Mouse (Mus musculus): ENCODE measurements around the gene Olfr1098.

The Olfr1098 gene

DNA sequence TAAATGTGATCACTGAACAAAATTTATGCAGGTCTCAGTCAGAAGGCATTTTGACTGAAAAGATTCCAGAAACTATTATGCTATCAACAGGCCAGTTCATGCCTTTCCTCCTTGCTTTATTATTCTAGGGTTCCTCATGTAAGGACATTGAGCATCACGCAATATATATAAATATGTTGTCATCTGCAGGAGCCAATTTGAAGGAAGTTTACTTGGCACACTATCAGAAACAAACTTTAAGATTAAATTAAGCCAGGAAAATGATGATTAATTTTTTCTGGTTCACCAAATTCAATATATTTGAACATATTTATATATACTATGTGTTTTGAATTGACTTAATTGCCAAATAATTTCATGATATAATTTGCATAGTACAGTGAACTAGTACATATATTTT is at the start of gene Olfr1098:
TSS of gene Olfr1098 (minus strand) at position 101 of the 400 bp plus-strand sequence.
- DNase-seq (ENCODE audit: low spot score): no peak

DNA sequence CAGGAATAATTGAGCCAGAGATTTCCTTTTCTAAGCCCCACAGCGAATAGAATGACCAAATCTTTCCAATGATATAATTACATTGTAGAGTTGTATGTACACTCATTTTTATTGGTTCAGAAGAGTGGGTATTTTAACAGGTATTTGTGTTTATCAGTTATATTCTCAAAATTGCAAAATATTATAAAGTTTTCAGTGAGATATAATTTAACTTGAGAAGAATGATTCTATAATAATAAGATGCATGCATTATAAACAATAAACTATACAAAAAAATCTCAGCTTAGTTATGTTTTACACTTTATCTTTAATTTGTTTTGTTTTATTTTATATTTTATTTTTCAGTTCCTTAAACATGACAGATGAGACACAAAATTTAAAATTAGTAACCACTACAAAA is 36.2 kb upstream of the Olfr1098 start, which contains the start of gene Olfr1099:
TSS of gene Olfr1099 (minus strand) at position 101 of the 400 bp plus-strand sequence.
- no peak for DNase-seq (ENCODE audit: low spot score)

- DNase-seq (ENCODE audit: low spot score): no peak
These were observed 2.2 kb upstream of the Olfr1098 start for GRCm38 (mm10) chr2:86926557-86926956.

GRCm38 (mm10) chr2:86905647-86906046 is 18.7 kb downstream of the Olfr1098 start:
- DNase-seq (ENCODE audit: low spot score): no peak

DNA sequence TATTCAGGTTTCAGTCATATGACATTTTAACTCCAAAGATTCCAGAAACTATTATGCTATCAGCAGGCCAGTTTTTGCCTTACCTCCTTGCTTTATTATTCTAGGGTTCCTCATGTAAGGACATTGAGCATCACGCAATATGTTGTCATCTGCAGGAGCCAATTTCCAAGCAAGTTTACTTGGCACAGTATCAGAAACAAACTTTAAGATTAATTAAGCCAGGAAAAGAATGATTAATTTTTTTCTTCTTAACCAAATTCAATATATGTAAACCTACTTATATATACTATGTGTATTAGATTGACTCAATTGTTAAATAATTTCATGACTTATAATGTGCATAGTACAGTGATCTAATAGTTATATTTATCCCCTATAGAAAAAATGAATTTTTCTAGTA is 32.2 kb downstream of the Olfr1098 start, which contains the start of gene Olfr1097:
TSS of gene Olfr1097 (minus strand) at position 101 of the 400 bp plus-strand sequence.
- no peak for DNase-seq (ENCODE audit: low spot score)

DNA sequence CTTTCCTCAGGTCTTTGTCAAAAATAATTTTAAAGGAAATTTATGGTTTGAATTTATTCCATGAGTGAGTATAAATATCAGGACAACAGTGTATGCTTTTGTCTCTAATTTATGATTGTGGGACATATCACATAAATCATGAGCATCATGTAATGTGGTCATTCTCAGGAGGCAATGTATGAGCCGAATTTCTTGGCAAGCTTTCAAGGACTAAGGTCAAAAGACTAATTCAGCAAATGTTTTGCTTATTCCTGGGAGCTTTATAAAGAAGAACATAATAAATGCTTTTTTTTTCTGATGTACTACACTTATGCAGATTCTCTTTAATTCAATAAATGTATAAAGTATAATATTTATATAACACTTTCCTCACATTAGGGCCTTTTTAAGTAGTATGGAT is 49.6 kb downstream of the Olfr1098 start, which contains the start of gene Gm13723:
TSS of gene Gm13723 (minus strand) at position 101 of the 400 bp plus-strand sequence.
- no peak for DNase-seq (ENCODE audit: low spot score)

All from adipocyte (in vitro differentiated cells).